Mouse (Mus musculus): Measurements from ENCODE around the gene Rgs17. TPM values are rescaled to one million over a fixed set of nuclear protein-coding genes. Genes with fewer than 3 reads are reported as not detected.

Rgs17 gene
- polyA plus RNA-seq, 1 experiment from 2014 or later, result 4.3 TPM

DNA sequence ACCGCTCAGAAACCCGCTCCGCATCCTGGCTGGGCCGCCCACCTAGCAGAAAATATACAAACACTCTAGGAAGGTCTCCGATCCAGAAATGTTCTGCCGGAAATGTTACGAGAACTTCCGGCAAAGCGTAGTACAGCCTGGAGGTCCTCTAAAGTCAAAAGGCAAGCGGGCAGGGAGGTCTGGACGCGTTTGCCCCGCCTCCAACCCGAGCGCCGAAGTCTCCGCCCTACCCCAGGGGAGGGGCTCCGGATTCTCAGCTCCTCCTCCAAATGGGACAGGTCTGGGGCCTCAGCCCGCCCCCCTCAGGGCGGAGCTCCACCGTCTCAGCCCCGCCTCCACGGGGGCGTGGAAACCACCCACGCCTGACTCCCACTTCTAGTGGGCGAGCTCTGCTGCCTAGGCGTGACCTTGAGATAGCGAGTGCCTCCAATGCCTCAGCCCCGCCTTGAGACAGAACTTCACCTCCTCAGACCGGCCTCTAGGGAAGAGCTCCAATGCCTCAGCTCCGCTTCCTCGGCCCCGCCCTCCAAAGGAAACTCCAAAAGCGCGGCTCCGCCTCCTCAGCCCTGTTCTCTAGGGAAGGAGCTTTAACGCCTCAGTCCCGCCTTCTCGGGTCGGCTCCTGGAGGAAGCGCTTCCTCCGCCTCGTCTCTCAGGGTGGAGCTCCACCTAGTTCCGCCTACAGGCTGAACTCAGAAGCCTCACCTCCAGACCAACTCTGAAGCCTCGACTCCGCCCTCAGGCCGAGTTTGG, 98.3 kb downstream of the Rgs17 start, which contains the start of gene Mtrf1l:
TSS of gene Mtrf1l (minus strand) at position 171 of the 752 bp plus-strand sequence.
- ATAC-seq (ENCODE audit: low FRiP score, low read depth), result peak; percentile 97
- under 1% methylated on average over 46 of the region's 47 CpGs for WGBS
- Histone ChIP-seq H3K36me3 (peaks cover 15% of the 10 kb centered on the region), H3K9me3 (no peaks in the 10 kb centered on the region), H3K27ac (replicated peaks) (peak within 1 kb of the TSS; percentile 83), H3K4me2 (replicated peaks) (peak within 1 kb of the TSS; percentile 75), H3K4me1 (peaks cover 18% of the 10 kb centered on the region), H3K9ac (replicated peaks) (peak within 1 kb of the TSS; percentile 90), H3K27me3 (no peaks in the 10 kb centered on the region), H3K4me3 (peak within 1 kb of the TSS; percentile 93)

- 1% methylated on average over 37 of the region's 37 CpGs for WGBS
- peak overlapping the region; percentile 75 for H3K4me2 ChIP-seq (replicated peaks)
- peak overlapping the region; percentile 93 for H3K4me3 ChIP-seq
- peak overlapping the region; percentile 83 for H3K27ac ChIP-seq (replicated peaks)
- H3K4me1 ChIP-seq, result peaks cover 18% of the 10 kb centered on the region
- H3K9ac ChIP-seq (replicated peaks), result peak overlapping the region; percentile 90
- no peaks in the 10 kb centered on the region for H3K9me3 ChIP-seq
- H3K36me3 ChIP-seq, result peaks cover 21% of the 10 kb centered on the region
- peak; percentile 38 for ATAC-seq (ENCODE audit: low FRiP score, low read depth)
- H3K27me3 ChIP-seq, result no peaks in the 10 kb centered on the region
Observed at GRCm38 (mm10) chr10:5823291-5823739, 98.9 kb downstream of the Rgs17 start.

- 93% methylated on average over 3 of the region's 3 CpGs for WGBS
- Histone ChIP-seq H3K9me3 (no peaks in the 10 kb centered on the region), H3K4me1 (peaks cover 14% of the 10 kb centered on the region), H3K9ac (replicated peaks) (no peak overlapping the region), H3K36me3 (peaks cover 59% of the 10 kb centered on the region), H3K4me2 (replicated peaks) (no peak overlapping the region), H3K27me3 (no peaks in the 10 kb centered on the region), H3K4me3 (no peak overlapping the region), H3K27ac (replicated peaks) (no peak overlapping the region)
- no peak for ATAC-seq (ENCODE audit: low FRiP score, low read depth)
Observed at GRCm38 (mm10) chr10:5818772-5819171, 103.4 kb downstream of the Rgs17 start.

GRCm38 (mm10) chr10:5815968-5816367, 106.2 kb downstream of the Rgs17 start:
- H3K36me3 ChIP-seq, result peaks cover 83% of the 10 kb centered on the region

DNA sequence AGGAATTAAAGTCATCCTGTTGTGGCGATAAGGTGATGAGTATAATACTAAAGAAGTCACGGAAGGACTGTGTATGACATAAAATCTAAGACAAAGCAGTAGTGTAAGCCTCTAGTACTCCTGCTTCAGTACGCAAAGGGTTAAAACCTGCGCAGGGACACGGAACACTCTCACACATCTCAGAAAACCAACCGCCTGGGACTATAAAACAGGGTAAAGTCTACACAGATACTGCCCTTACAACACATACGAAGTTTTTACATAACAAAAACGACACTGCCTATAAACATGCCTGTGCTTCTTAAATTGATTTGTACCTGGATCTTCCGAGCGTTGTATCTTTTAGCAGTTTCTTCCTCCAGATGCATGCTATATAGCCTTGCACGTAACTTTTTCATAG, 108.5 kb downstream of the Rgs17 start:
- no peaks in the 10 kb centered on the region for H3K9me3 ChIP-seq
- H3K27me3 ChIP-seq, result no peaks in the 10 kb centered on the region
- H3K4me2 ChIP-seq (replicated peaks), result no peak overlapping the region
- no peak for ATAC-seq (ENCODE audit: low FRiP score, low read depth)
- H3K27ac ChIP-seq (replicated peaks), result no peak overlapping the region
- no peaks in the 10 kb centered on the region for H3K4me1 ChIP-seq
- no peak overlapping the region for H3K4me3 ChIP-seq
- 92% methylated on average over 11 of the region's 11 CpGs for WGBS
- H3K36me3 ChIP-seq, result peaks cover 70% of the 10 kb centered on the region
- H3K9ac ChIP-seq (replicated peaks), result no peak overlapping the region

More at GRCm38 (mm10) chr10:5815968-5816367, 106.2 kb downstream of the Rgs17 start:
- no peak for ATAC-seq (ENCODE audit: low FRiP score, low read depth)
- no peaks in the 10 kb centered on the region for H3K27me3 ChIP-seq
- WGBS, result 98% methylated on average over 2 of the region's 2 CpGs
- H3K4me3 ChIP-seq, result no peak overlapping the region
- no peak overlapping the region for H3K9ac ChIP-seq (replicated peaks)
- no peak overlapping the region for H3K4me2 ChIP-seq (replicated peaks)
- H3K27ac ChIP-seq (replicated peaks), result no peak overlapping the region
- H3K4me1 ChIP-seq, result no peaks in the 10 kb centered on the region
- no peaks in the 10 kb centered on the region for H3K9me3 ChIP-seq

DNA sequence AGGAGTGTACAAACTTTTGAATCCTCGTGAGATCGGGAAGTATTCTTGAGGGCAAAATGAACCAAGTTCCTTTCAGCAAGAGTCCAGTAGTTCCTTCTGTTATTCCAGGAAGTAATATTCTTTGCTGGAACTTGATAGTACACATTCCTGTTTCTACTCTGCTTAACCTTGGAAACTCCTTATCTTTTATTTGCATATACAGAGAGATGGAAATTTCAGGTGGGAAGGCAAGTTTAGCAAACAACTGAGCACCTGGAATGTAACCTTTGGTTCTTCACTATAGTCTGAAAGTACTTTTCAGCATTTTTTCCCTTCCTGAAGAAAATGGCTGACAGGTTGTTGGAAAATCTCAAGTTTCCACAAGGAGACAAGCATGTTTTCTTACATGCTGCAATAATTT, 114.5 kb downstream of the Rgs17 start:
- Histone ChIP-seq H3K4me3 (no peak overlapping the region), H3K27ac (replicated peaks) (no peak overlapping the region), H3K9me3 (no peaks in the 10 kb centered on the region), H3K27me3 (no peaks in the 10 kb centered on the region), H3K9ac (replicated peaks) (no peak overlapping the region), H3K4me2 (replicated peaks) (no peak overlapping the region), H3K4me1 (peaks cover 22% of the 10 kb centered on the region), H3K36me3 (peaks cover 16% of the 10 kb centered on the region)
- WGBS, result 88% methylated on average over 2 of the region's 2 CpGs
- ATAC-seq (ENCODE audit: low FRiP score, low read depth), result no peak

DNA sequence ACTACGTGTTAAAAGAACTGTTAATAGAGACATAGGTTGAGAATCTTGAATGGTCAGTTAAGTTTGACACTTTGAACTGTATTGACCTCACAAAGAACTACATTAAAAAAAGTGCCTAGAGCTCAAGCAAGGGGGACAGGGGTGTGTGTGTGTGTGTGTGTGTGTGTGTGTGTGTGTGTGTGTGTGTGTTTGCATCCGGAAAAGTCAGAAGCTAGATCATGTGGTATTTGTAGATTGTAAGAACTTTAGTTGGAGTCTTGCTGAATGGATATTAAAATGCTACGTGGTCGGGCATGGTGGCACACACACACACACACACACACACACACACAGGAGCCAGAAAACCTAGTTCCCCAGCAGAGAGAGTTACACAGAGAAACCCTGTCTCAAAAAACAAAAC, 115.2 kb downstream of the Rgs17 start:
- no peak overlapping the region for H3K27ac ChIP-seq (replicated peaks)
- ATAC-seq (ENCODE audit: low FRiP score, low read depth), result no peak
- H3K27me3 ChIP-seq, result no peaks in the 10 kb centered on the region
- H3K36me3 ChIP-seq, result peaks cover 13% of the 10 kb centered on the region
- WGBS, result 75% methylated on average over 4 of the region's 4 CpGs
- H3K4me1 ChIP-seq, result peaks cover 27% of the 10 kb centered on the region
- H3K4me3 ChIP-seq, result no peak overlapping the region
- H3K4me2 ChIP-seq (replicated peaks), result no peak overlapping the region
- H3K9ac ChIP-seq (replicated peaks), result no peak overlapping the region
- H3K9me3 ChIP-seq, result no peaks in the 10 kb centered on the region

GRCm38 (mm10) chr10:5806416-5806815, 115.8 kb downstream of the Rgs17 start:
- Histone ChIP-seq H3K9ac (replicated peaks) (peak overlapping the region; percentile 53; the same call in 1 of the 2 replicates), H3K27ac (replicated peaks) (peak overlapping the region; percentile 80), H3K4me2 (replicated peaks) (peak overlapping the region; percentile 97), H3K4me1 (peaks cover 32% of the 10 kb centered on the region), H3K27me3 (no peaks in the 10 kb centered on the region), H3K36me3 (peaks cover 13% of the 10 kb centered on the region), H3K4me3 (peak overlapping the region; percentile 76), H3K9me3 (no peaks in the 10 kb centered on the region)
- ATAC-seq (ENCODE audit: low FRiP score, low read depth), result no peak
- 22% methylated on average over 8 of the region's 8 CpGs for WGBS

DNA sequence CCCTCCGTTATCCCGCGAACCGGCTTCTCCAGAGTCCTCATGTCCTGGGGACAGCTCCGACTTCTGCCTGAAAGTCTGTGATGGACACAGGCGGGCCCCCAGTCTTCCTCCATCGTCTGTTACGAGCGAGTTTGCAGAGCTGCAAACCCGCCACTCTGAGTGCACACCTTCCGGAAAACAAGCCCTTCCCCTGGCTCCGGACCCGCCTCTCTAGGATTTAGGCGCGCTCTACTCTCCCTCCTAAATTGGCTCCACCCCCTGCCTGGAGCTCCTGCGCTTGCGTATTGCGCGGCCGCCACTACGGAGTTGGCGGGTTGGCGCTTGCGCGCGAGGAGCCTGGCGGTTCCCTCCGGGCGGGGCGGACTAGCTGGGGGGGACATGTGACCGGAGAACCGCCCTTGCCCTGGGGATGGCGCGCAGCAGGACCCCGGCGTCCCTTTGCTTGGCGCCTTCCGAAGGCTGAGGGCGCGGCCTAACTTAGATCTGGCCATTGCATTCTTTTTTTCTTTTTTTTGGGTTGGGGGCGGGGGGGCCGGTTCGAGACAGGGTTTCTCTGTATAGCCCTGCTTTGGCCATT, 116.4 kb downstream of the Rgs17 start:
- no peaks in the 10 kb centered on the region for H3K27me3 ChIP-seq
- no peaks in the 10 kb centered on the region for H3K9me3 ChIP-seq
- peak overlapping the region; percentile 97 for H3K4me2 ChIP-seq (replicated peaks)
- peak overlapping the region; percentile 76 for H3K4me3 ChIP-seq
- ATAC-seq (ENCODE audit: low FRiP score, low read depth), result peak; percentile 93
- WGBS, result under 1% methylated on average over 43 of the region's 43 CpGs
- peaks cover 18% of the 10 kb centered on the region for H3K36me3 ChIP-seq
- H3K9ac ChIP-seq (replicated peaks), result peak overlapping the region; percentile 53
- H3K4me1 ChIP-seq, result peaks cover 32% of the 10 kb centered on the region
- H3K27ac ChIP-seq (replicated peaks), result peak overlapping the region; percentile 80

- peaks cover 20% of the 10 kb centered on the region for H3K36me3 ChIP-seq
- no peaks in the 10 kb centered on the region for H3K9me3 ChIP-seq
- H3K9ac ChIP-seq (replicated peaks), result peak within 1 kb of the TSS; percentile 69
- under 1% methylated on average over 42 of the region's 42 CpGs for WGBS
- H3K4me2 ChIP-seq (replicated peaks), result peak within 1 kb of the TSS; percentile 97
- ATAC-seq (ENCODE audit: low FRiP score, low read depth), result peak; percentile 97
- no peaks in the 10 kb centered on the region for H3K27me3 ChIP-seq
- H3K4me1 ChIP-seq, result peaks cover 32% of the 10 kb centered on the region
- H3K4me3 ChIP-seq, result peak within 1 kb of the TSS; percentile 76
- H3K27ac ChIP-seq (replicated peaks), result peak within 1 kb of the TSS; percentile 80
Observed at GRCm38 (mm10) chr10:5805243-5805730, 116.9 kb downstream of the Rgs17 start, which contains the start of gene Fbxo5. Gene Fbxo5 (minus strand): TSS chr10:5805600.

DNA sequence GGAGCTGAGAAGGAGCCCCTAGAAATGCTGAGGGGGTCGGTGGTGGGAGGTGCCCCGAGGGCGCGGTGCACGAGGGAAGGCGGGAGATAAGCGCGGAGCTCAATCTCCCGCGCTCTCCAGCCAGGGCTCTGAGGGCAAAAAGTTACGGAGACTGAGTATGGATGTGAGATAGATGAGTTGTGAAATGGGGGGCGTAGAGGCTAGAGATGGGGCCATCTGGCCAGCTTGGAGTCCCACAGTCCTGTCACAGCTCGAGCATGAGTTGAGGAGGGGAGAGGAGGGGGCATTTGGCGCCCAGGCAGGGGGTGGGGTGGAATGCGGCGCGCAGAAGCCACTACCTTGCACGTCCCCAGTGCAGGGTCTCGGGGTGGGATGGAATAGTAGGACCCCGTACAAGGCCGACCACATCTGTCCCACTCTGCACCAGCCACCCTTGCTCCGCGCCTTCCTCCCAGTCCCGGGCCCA, 117.5 kb downstream of the Rgs17 start:
- no peaks in the 10 kb centered on the region for H3K27me3 ChIP-seq
- peak overlapping the region; percentile 97 for H3K4me2 ChIP-seq (replicated peaks)
- H3K27ac ChIP-seq (replicated peaks), result peak overlapping the region; percentile 80
- peaks cover 26% of the 10 kb centered on the region for H3K36me3 ChIP-seq
- ATAC-seq (ENCODE audit: low FRiP score, low read depth), result peak; percentile 44
- H3K9ac ChIP-seq (replicated peaks), result peak overlapping the region; percentile 69
- WGBS, result under 1% methylated on average over 23 of the region's 24 CpGs
- H3K9me3 ChIP-seq, result no peaks in the 10 kb centered on the region
- H3K4me1 ChIP-seq, result peaks cover 32% of the 10 kb centered on the region
- H3K4me3 ChIP-seq, result peak overlapping the region; percentile 76

DNA sequence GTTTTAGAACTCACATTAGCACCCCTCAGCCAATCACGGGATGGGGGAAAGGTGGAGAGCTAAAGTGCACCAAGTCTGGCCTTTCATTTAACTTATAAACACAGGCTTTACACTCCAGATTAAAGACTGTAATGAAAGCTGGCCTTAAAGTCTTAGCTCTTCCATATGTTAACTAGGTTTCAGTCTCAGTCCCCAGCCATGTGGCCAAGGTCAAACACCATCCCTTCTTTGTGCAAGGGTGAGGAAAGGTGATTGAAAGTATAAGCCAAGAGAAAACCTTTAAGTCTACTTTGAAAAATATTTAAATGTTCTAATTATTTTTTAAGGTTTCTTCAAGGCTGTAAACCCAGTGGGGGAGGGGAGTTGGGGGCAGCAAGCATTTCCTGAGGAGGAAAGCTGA, 118.5 kb downstream of the Rgs17 start:
- Histone ChIP-seq H3K9me3 (no peaks in the 10 kb centered on the region), H3K27ac (replicated peaks) (no peak overlapping the region), H3K4me2 (replicated peaks) (peak overlapping the region; percentile 97), H3K4me3 (peak overlapping the region; percentile 76), H3K9ac (replicated peaks) (peak overlapping the region; percentile 69), H3K27me3 (no peaks in the 10 kb centered on the region), H3K36me3 (peaks cover 29% of the 10 kb centered on the region), H3K4me1 (peaks cover 32% of the 10 kb centered on the region)
- WGBS, result 0% methylated on average over 1 of the region's 1 CpGs
- no peak for ATAC-seq (ENCODE audit: low FRiP score, low read depth)
